Mouse (Mus musculus) cerebellum, adult 2 months (tissue): ENCODE data around the gene Vps13a. TPM values are rescaled to one million over a fixed set of nuclear protein-coding genes. Genes with fewer than 3 reads are reported as not detected.

Source experiments
- DNase-seq, 2 experiments: peaks; one replicate each; pipeline ENCODE4 v3.0.0; 2021
- H3K27ac ChIP-seq: fragments of 200-500 bp; 2 replicates; pipeline ENCODE4 v1.5.1; 2012; ENCODE audit warnings: low read length, control low read depth, inconsistent platforms; ENCODE audit not compliant: insufficient read depth
- H3K27me3 ChIP-seq: fragments of 200-500 bp; 2 replicates; pipeline ENCODE4 v1.6.1; 2012; ENCODE audit warnings: inconsistent platforms, mild to moderate bottlenecking, low read length, moderate library complexity; ENCODE audit not compliant: control insufficient read depth, insufficient read depth
- H3K4me1 ChIP-seq: fragments of 200-500 bp; 2 replicates; pipeline ENCODE4 v1.6.1; 2011; ENCODE audit warnings: low read length; ENCODE audit not compliant: control insufficient read depth, insufficient read depth
- H3K4me3 ChIP-seq: fragments of 200-500 bp; replicated peaks from 2 replicates; pipeline ENCODE3; 2011; ENCODE audit warnings: mild to moderate bottlenecking, low read depth, low read length, control low read depth; ENCODE audit not compliant: insufficient read depth
- CTCF ChIP-seq: fragments of 200-500 bp; IDR thresholded peaks from 2 replicates; pipeline ENCODE4 v1.5.1; 2011; ENCODE audit warnings: low read depth, mild to moderate bottlenecking, control low read depth, low read length, moderate library complexity, borderline replicate concordance; ENCODE audit not compliant: insufficient read depth
- POLR2A ChIP-seq: fragments of 200-500 bp; IDR thresholded peaks from 2 replicates; pipeline ENCODE4 v1.6.1; 2011; ENCODE audit warnings: low read length, control low read depth, borderline replicate concordance; ENCODE audit not compliant: insufficient read depth
- WGBS: fragments of 180-500 bp; shearing (Covaris S2); methylation state at CpG from one replicate; pipeline ENCODE4 v1.1.7; 2018; 5-methylcytosine and 5-hydroxymethylcytosine counted together
- polyA plus RNA-seq: library from polyadenylated mRNA; depleted of rRNA; stranded (reverse); fragments of >200 nt; gene quantifications from 2 replicates; pipeline ENCODE4 v1.2.3, GENCODE M21; 2012

Gene Vps13a
- polyA plus RNA-seq, 1 experiment: 31.9 TPM

GRCm38 (mm10) chr19:16755854-16756253 lies 24.9 kb downstream of the Vps13a start:
- Histone ChIP-seq H3K4me1 (no peaks in the 10 kb centered on the region), H3K4me3 (no peak overlapping the region), H3K27ac (no peak overlapping the region), H3K27me3 (no peaks in the 10 kb centered on the region)
- TF ChIP-seq CTCF (no peak), POLR2A (no peak)
- no peak for DNase-seq

DNA sequence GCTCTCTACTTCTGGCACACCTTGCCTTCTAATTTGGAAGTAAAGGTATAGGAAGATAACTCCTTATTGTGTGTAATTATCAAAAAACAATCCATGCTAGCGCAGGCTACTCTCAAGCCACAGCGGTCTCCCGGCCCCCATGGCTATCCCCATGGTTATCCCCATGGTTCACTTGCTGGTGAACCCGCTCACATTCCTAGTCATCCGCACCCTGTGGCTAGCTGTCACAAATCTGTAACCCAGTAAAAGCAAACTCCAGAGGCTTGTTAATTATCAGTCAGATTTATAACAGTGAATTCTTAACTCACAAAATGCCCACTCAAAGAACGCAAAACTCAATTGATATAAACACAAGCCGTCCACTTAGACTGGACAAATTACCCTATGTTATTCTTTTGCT lies 25.5 kb downstream of the Vps13a start:
- DNase-seq: no peak
- Histone ChIP-seq H3K4me3 (no peak overlapping the region), H3K27ac (no peak overlapping the region), H3K4me1 (no peaks in the 10 kb centered on the region), H3K27me3 (no peaks in the 10 kb centered on the region)
- TF ChIP-seq CTCF: no peak
- no peak for TF ChIP-seq POLR2A
- WGBS: 91% methylated on average over 7 of the region's 7 CpGs

GRCm38 (mm10) chr19:16753151-16753550 lies 27.6 kb downstream of the Vps13a start:
- DNase-seq: no peak
- Histone ChIP-seq H3K27me3 (no peaks in the 10 kb centered on the region), H3K4me3 (no peak overlapping the region), H3K4me1 (no peaks in the 10 kb centered on the region), H3K27ac (no peak overlapping the region)
- TF ChIP-seq POLR2A (no peak), CTCF (no peak)
- 54% methylated on average over 3 of the region's 3 CpGs for WGBS

DNA sequence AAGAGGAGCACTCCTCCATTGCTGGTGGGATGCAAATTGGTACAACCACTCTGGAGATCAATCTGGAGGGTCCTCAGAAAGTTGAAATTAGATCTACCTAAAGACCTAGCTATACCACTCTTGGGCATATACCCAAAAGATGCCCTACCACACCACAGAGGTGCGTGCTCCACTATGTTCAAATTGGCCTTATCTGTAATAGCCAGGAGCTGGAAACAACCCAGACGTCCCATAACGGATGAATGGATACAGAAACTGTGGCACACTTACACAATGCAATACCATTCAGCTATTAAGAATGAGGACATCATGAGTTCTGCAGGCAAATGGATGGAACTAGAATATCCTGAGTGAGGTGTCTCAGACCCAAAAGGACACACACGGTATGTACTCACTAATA lies 43.9 kb downstream of the Vps13a start:
- Histone ChIP-seq H3K27ac (no peak overlapping the region), H3K4me3 (no peak overlapping the region), H3K27me3 (no peaks in the 10 kb centered on the region), H3K4me1 (no peaks in the 10 kb centered on the region)
- no peak for TF ChIP-seq CTCF
- no peak for TF ChIP-seq POLR2A
- WGBS: 84% methylated on average over 4 of the region's 4 CpGs
- no peak for DNase-seq

DNA sequence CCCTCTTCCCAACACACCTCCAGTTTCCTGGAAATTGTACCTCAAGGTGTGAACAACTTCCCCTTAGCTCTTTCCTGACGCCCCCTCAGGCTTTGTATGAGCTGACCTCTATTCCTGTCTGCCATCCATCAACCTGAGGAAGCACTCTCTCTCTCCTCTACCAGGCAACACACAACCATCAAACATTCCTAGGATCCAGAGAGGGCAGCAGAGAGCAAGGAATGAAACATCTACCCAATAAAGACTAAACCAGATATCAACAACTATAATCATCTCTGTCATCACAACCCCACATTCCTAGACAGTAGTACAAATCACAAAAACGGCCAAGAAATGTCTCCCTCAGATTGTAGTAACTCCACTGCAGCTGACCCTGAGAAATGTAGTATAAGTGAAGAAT lies 52.0 kb downstream of the Vps13a start:
- H3K4me1 ChIP-seq: no peaks in the 10 kb centered on the region
- no peak overlapping the region for H3K4me3 ChIP-seq
- 54% methylated on average over 2 of the region's 2 CpGs for WGBS
- no peaks in the 10 kb centered on the region for H3K27me3 ChIP-seq
- no peak for DNase-seq
- no peak; the same call in 1 of the 2 replicates for TF ChIP-seq CTCF
- TF ChIP-seq POLR2A: no peak
- H3K27ac ChIP-seq: no peak overlapping the region

DNA sequence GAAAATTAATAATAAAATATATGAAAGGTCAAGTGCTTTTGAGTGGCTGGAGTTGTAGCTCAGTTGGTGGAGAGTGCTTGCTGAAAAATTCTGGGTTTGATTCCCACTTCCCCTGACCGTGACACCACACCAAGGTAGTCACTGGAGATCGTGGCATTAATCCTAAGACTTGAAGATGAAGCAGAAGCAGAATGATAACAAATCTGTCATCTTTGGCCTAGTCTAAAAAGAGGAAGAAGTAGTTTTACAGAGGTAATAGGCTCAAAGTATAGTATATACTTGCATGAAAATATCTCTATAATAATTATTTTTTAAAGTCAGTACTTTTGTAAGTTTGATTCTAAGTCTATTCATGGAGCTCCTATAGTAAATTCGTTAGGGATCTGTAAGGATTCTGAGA lies 65.5 kb downstream of the Vps13a start:
- Histone ChIP-seq H3K27ac (no peak overlapping the region), H3K4me1 (no peaks in the 10 kb centered on the region), H3K4me3 (no peak overlapping the region), H3K27me3 (no peaks in the 10 kb centered on the region)
- TF ChIP-seq POLR2A (no peak), CTCF (no peak)
- DNase-seq: no peak
- 93% methylated on average over 3 of the region's 3 CpGs for WGBS

DNA sequence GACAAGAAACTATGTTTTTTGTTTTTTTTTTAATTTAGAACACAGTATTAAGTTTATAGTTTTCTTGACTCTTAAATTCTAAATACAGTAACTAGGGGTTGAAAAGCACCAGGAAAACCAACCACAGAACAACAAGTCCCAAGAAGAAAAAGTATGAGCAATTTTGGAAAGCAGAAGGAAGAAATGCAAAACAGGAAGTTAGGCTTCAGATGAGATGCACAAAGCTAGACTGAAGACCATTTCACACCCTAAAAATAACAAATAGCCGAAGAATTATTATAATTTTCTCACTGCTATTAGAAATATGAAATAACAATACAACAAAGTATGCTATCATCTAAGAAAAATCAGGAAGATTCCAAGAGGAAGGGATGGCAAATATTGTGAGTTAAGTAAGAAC lies 78.9 kb downstream of the Vps13a start:
- no peak overlapping the region for H3K27ac ChIP-seq
- TF ChIP-seq CTCF (no peak), POLR2A (no peak)
- 92% methylated on average over 1 of the region's 1 CpGs for WGBS

GRCm38 (mm10) chr19:16684922-16685321 lies 95.8 kb downstream of the Vps13a start:
- Histone ChIP-seq H3K4me1 (no peaks in the 10 kb centered on the region), H3K27me3 (no peaks in the 10 kb centered on the region), H3K27ac (no peak overlapping the region), H3K4me3 (no peak overlapping the region)
- no peak for TF ChIP-seq POLR2A
- no peak for TF ChIP-seq CTCF
- DNase-seq: no peak
- WGBS: 96% methylated on average over 4 of the region's 4 CpGs

More for the DNA sequence above, 78.9 kb downstream of the Vps13a start:
- no peaks in the 10 kb centered on the region for H3K4me1 ChIP-seq
- no peak overlapping the region for H3K4me3 ChIP-seq
- no peaks in the 10 kb centered on the region for H3K27me3 ChIP-seq
- no peak for DNase-seq
